In genomic region chr10:84075581-84075980, GRCm38 (mm10) we compare ENCODE assay signal across 15 mouse cellular contexts.
DNase-seq lines count a peak whose midpoint lies in the region.
"Had no signal": no experiment of that assay in that cellular context is flagged by ENCODE, and none has a peak within 500 bp of the region (broad histone marks: within the 10 kb centered on the region; RNA-seq: fewer than 3 reads in every experiment).

No protein-coding gene starts in this region.

- intact Hi-C loops in gastrocnemius, postnatal 14 days (cut with DNase I; ENCODE audit: low total_unique reads) = no loop called here

- DNase-seq in gastrocnemius, adult 18-20 months (ENCODE audit: low spot score) = peak; percentile 16
- DNase-seq in gastrocnemius, postnatal 14 days = no peak
- DNase-seq in 3T3-L1 (ENCODE audit: low read depth, low spot score) = peak; percentile 87
- DNase-seq in NIH3T3 (ENCODE audit: low read depth) = peak; percentile 81
- no peak for DNase-seq in ovary, postnatal 36 days (ENCODE audit: low spot score)
- DNase-seq in left cerebral cortex, adult 11 months (ENCODE audit: low spot score) = no peak
- DNase-seq: adrenal gland, postnatal 25 days; B cell, adult 2 months; cerebellum, adult 11-12 months; cerebellum, adult 8-10 months; cerebellum, postnatal 10 days; cerebellum, postnatal 36 days; embryo, embryonic 11 days; gastrocnemius, postnatal 10 days; heart, adult 11 months had no signal

Comparison
In these comparisons a context has a peak if more than half of its experiments do, and no peak if none do; other contexts are left out.
1. DNase-seq: peak in gastrocnemius, adult 18-20 months (single experiment), 3T3-L1 (single experiment) and NIH3T3 (single experiment); none in gastrocnemius, postnatal 14 days (single experiment), ovary, postnatal 36 days (single experiment) and left cerebral cortex, adult 11 months (single experiment).